Mouse (Mus musculus): ENCODE measurements around the gene Zfp626. TPM values are rescaled to one million over a fixed set of nuclear protein-coding genes. Genes with fewer than 3 reads are reported as not detected.
"Not testable (repeated sequence)": the region's sequence is repeated elsewhere in the genome, so short reads cannot be mapped to it uniquely, and the experiment has no call there.

Zfp626 gene
- polyA plus RNA-seq (2015; fragmentation: Nextera tagmentation; extraction: Ambion mirVana): 0.55 and 0.63 TPM in 2 replicates

DNA sequence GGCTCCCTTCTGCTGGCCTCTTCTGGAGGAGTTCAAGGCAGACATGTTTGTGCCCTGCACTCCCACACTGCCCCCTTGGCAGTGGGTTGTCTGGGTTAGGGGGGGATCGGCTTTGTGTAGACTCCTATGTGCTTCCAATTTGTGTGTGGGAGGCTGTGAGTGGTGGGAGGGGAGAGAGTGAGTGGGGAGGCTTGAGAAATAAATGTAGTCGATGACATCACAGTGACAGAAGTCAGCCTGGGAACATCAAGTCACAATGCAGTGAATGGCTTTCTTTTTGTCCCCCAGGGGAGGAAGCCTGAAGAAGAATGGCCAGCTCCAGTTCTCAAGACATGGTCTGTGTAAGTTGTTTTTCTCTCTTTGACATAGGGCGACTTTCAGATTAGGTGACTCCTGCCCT lies at the start of gene Zfp626:
TSS of gene Zfp626 (plus strand) at position 301 of the 400 bp plus-strand sequence.
- not testable (repeated sequence) for ATAC-seq (ENCODE audit: insufficient read depth)
- WGBS (ENCODE audit: insufficient replicate concordance): 77% methylated on average over 3 of the region's 3 CpGs

GRCm38 (mm10) chr7:27765176-27765886 lies 41.7 kb upstream of the Zfp626 start:
- Histone ChIP-seq H3K9me3 (replicated peaks) (no peaks in the 10 kb centered on the region), H3K4me2 (peak overlapping the region; percentile 37), H3K36me3 (replicated peaks) (no peaks in the 10 kb centered on the region), H3K4me1 (replicated peaks) (no peaks in the 10 kb centered on the region), H3K27ac (replicated peaks) (no peak overlapping the region), H3K9ac (no peak overlapping the region), H3K4me3 (replicated peaks) (no peak overlapping the region), H3K27me3 (0 out of 2 replicates have a peak, but pooled peaks cover 4% of the 10 kb centered on the region)
- no peak for ATAC-seq (ENCODE audit: insufficient read depth)
- WGBS (ENCODE audit: insufficient replicate concordance): 10% methylated on average over 17 of the region's 17 CpGs

More for the DNA sequence above, at the start of gene Zfp626:
- H3K27me3 ChIP-seq; H3K27ac ChIP-seq (replicated peaks); H3K4me2 ChIP-seq; H3K9ac ChIP-seq; H3K9me3 ChIP-seq (replicated peaks); H3K4me3 ChIP-seq (replicated peaks): not testable (repeated sequence)
- Histone ChIP-seq H3K36me3 (replicated peaks) (peaks cover 28% of the 10 kb centered on the region), H3K4me1 (replicated peaks) (peaks cover 11% of the 10 kb centered on the region)

GRCm38 (mm10) chr7:27789306-27789705 lies 17.7 kb upstream of the Zfp626 start:
- WGBS (ENCODE audit: insufficient replicate concordance): 62% methylated on average over 5 of the region's 5 CpGs
- no peaks in the 10 kb centered on the region for H3K9me3 ChIP-seq (replicated peaks)

GRCm38 (mm10) chr7:27793865-27794264 lies 13.1 kb upstream of the Zfp626 start:
- not testable (repeated sequence) for H3K4me3 ChIP-seq (replicated peaks); H3K4me1 ChIP-seq (replicated peaks); H3K4me2 ChIP-seq; H3K9ac ChIP-seq; ATAC-seq (ENCODE audit: insufficient read depth); H3K27ac ChIP-seq (replicated peaks); H3K27me3 ChIP-seq; H3K36me3 ChIP-seq (replicated peaks); H3K9me3 ChIP-seq (replicated peaks)
- 39% methylated on average over 3 of the region's 3 CpGs for WGBS (ENCODE audit: insufficient replicate concordance)

More at GRCm38 (mm10) chr7:27789306-27789705, 17.7 kb upstream of the Zfp626 start:
- Histone ChIP-seq H3K36me3 (replicated peaks) (no peaks in the 10 kb centered on the region), H3K4me1 (replicated peaks) (no peaks in the 10 kb centered on the region), H3K9ac (no peak overlapping the region), H3K4me2 (no peak overlapping the region), H3K27me3 (no peaks in the 10 kb centered on the region), H3K4me3 (replicated peaks) (no peak overlapping the region), H3K27ac (replicated peaks) (no peak overlapping the region)
- no peak for ATAC-seq (ENCODE audit: insufficient read depth)

DNA sequence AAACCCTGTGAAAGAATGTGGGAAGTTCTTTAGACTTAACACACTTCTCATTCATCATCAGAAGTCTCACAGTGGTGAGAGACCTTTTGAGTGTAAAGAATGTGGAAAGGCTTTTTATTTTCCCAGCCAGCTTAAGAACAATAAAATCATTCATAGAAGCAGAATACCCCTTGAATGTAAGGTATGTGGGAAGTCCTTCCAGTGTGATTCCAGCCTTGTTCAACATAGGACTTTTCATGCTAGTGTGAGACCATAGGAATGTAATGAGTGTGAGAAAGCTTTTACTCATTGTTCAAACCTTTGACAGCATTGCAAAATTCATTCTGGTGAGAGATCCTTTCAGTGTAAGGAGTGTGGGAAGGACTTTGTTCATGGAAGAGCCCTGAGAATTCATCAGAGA lies 12.4 kb upstream of the Zfp626 start:
- no peak overlapping the region for H3K9ac ChIP-seq
- no peak overlapping the region for H3K27ac ChIP-seq (replicated peaks)
- no peaks in the 10 kb centered on the region for H3K36me3 ChIP-seq (replicated peaks)
- no peak overlapping the region for H3K4me3 ChIP-seq (replicated peaks)
- ATAC-seq (ENCODE audit: insufficient read depth): no peak
- H3K4me1 ChIP-seq (replicated peaks): no peaks in the 10 kb centered on the region
- no peaks in the 10 kb centered on the region for H3K9me3 ChIP-seq (replicated peaks)
- no peaks in the 10 kb centered on the region for H3K27me3 ChIP-seq
- no peak overlapping the region for H3K4me2 ChIP-seq

DNA sequence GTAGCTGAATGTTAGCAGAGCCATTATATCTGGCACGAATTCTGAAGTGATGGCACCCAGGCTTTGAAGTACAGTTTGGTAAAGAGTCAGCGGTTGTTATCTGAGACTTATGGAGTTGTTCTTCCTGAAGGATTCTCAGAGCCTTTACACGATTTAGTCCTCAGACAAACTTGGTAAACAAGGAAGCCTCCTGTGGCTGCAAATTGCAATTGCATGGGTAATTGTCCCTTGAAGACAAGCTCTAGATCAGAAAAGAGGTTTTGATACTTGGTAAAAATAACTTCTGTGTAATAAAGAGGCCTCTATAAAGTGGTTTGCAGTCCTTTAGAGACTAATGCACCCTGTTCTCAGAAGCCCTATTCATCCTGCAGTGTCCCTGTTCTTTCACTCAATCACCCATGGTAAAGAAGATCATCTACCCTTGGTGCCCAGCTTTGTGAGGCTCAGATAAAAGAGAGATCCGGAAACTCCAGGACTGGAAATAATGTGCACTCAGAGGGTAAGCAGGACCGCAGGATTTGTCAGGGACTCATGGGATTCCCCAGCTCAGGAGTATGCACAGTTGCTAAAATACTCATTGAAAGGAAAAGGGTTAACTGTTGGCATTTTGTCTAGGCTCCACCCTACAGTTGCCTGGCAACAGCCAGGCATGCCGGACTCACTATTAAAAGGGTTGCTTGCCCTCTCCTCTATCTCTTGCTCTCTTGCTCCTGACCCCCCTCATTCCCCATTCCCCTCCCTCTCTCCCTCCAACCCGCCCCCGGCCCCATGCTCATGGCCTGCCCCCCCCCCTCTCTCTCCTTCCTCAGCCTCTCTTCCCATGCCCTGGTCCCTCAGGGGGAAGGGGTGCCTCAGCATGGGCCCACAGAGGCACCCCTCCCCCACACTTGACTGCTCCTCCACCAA lies 8.8 kb upstream of the Zfp626 start:
- H3K27me3 ChIP-seq: no peaks in the 10 kb centered on the region
- no peak overlapping the region for H3K4me2 ChIP-seq
- WGBS (ENCODE audit: insufficient replicate concordance): 35% methylated on average over 8 of the region's 8 CpGs
- H3K9ac ChIP-seq: no peak overlapping the region
- no peak overlapping the region for H3K27ac ChIP-seq (replicated peaks)
- no peaks in the 10 kb centered on the region for H3K4me1 ChIP-seq (replicated peaks)
- H3K4me3 ChIP-seq (replicated peaks): no peak overlapping the region
- no peak for ATAC-seq (ENCODE audit: insufficient read depth)
- no peaks in the 10 kb centered on the region for H3K36me3 ChIP-seq (replicated peaks)
- no peaks in the 10 kb centered on the region for H3K9me3 ChIP-seq (replicated peaks)

GRCm38 (mm10) chr7:27801137-27801536 lies 5.9 kb upstream of the Zfp626 start:
- H3K4me2 ChIP-seq: no peak overlapping the region
- no peaks in the 10 kb centered on the region for H3K27me3 ChIP-seq
- no peak overlapping the region for H3K27ac ChIP-seq (replicated peaks)
- WGBS (ENCODE audit: insufficient replicate concordance): 60% methylated on average over 2 of the region's 2 CpGs
- peaks cover 11% of the 10 kb centered on the region for H3K4me1 ChIP-seq (replicated peaks)
- no peak overlapping the region for H3K4me3 ChIP-seq (replicated peaks)
- no peak overlapping the region for H3K9ac ChIP-seq
- H3K36me3 ChIP-seq (replicated peaks): no peaks in the 10 kb centered on the region
- H3K9me3 ChIP-seq (replicated peaks): no peaks in the 10 kb centered on the region
- ATAC-seq (ENCODE audit: insufficient read depth): no peak

GRCm38 (mm10) chr7:27802986-27803385 lies 4.0 kb upstream of the Zfp626 start:
- Histone ChIP-seq H3K36me3 (replicated peaks) (no peaks in the 10 kb centered on the region; the same call in 1 of the 2 replicates), H3K4me2 (no peak overlapping the region), H3K4me1 (replicated peaks) (peaks cover 11% of the 10 kb centered on the region), H3K27me3 (no peaks in the 10 kb centered on the region), H3K27ac (replicated peaks) (no peak overlapping the region), H3K4me3 (replicated peaks) (no peak overlapping the region), H3K9me3 (replicated peaks) (no peaks in the 10 kb centered on the region), H3K9ac (no peak overlapping the region)
- WGBS (ENCODE audit: insufficient replicate concordance): 65% methylated on average over 5 of the region's 5 CpGs
- ATAC-seq (ENCODE audit: insufficient read depth): no peak

DNA sequence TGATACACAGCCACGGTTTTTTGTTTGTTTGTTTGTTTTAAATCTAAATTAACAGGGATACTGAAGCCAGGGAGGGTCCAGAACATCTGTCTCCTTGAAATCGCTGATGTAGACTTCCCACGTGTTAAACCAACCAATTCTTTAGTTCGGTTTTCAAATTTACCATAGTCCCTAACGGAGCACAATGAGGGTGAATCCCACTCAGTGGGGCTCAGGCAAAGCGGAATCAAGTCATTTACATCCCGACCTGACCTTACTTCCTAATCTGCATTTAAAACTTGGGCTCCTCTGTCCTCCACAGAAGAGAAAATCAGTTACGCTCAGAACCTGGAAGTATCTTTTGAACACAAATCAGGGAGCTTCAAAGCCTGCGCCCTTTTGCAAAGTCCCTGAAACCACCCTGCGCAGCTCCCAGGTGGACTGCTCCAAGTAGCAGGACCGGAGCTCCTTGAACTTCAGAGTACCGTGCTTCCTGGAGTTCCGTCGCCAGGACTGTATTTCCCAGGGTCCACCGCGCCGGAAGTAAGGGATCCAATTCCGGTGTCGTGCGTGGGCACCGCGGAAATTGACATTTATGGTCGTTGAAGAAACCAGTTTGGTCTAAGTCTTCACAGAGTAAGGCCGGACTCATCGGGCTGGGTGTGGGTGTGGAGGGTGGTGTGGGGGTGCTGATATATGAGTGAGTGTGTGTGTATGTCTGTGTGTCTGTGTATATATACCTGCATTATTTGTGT lies 2.5 kb upstream of the Zfp626 start:
- H3K4me3 ChIP-seq (replicated peaks): peak overlapping the region; percentile 74
- H3K4me1 ChIP-seq (replicated peaks): peaks cover 11% of the 10 kb centered on the region
- H3K4me2 ChIP-seq: peak overlapping the region; percentile 85
- under 1% methylated on average over 25 of the region's 25 CpGs for WGBS (ENCODE audit: insufficient replicate concordance)
- no peaks in the 10 kb centered on the region for H3K9me3 ChIP-seq (replicated peaks)
- H3K36me3 ChIP-seq (replicated peaks): peaks cover 12% of the 10 kb centered on the region; the same call in 1 of the 2 replicates
- peak overlapping the region; percentile 67 for H3K27ac ChIP-seq (replicated peaks)
- no peaks in the 10 kb centered on the region for H3K27me3 ChIP-seq
- H3K9ac ChIP-seq: peak overlapping the region; percentile 63
- peak; percentile 77 for ATAC-seq (ENCODE audit: insufficient read depth)

DNA sequence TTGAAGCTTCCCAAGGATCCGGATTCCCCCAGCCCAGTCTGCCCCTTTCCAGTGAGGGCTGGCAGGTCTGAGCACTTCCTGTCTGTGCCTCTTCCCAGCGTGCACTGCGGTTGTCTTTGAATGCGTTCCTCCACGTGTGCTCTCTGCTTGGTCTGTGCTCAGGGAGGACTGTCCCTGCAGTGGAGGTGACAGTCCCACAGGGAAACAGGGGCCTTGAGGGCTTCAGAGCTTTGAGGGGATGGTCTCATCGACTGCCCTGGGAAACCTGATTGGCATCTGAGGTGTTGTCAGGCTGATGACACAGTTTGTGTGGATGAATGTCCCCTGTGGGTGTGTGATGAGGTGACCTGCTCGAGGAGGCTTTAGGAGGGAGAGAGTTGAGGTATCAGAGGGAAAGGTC lies 309 bp downstream of the Zfp626 start:
- H3K4me2 ChIP-seq; H3K27me3 ChIP-seq; H3K27ac ChIP-seq (replicated peaks); H3K9ac ChIP-seq; H3K9me3 ChIP-seq (replicated peaks); H3K4me3 ChIP-seq (replicated peaks); ATAC-seq (ENCODE audit: insufficient read depth): not testable (repeated sequence)
- Histone ChIP-seq H3K36me3 (replicated peaks) (peaks cover 31% of the 10 kb centered on the region), H3K4me1 (replicated peaks) (peaks cover 11% of the 10 kb centered on the region)
- WGBS (ENCODE audit: insufficient replicate concordance): 74% methylated on average over 7 of the region's 7 CpGs
